Mouse (Mus musculus): ENCODE data around the gene Krt5. TPM values are rescaled to one million over a fixed set of nuclear protein-coding genes. Genes with fewer than 3 reads are reported as not detected.

Gene Krt5
- polyA plus RNA-seq, 1 experiment: 0.02 TPM

DNA sequence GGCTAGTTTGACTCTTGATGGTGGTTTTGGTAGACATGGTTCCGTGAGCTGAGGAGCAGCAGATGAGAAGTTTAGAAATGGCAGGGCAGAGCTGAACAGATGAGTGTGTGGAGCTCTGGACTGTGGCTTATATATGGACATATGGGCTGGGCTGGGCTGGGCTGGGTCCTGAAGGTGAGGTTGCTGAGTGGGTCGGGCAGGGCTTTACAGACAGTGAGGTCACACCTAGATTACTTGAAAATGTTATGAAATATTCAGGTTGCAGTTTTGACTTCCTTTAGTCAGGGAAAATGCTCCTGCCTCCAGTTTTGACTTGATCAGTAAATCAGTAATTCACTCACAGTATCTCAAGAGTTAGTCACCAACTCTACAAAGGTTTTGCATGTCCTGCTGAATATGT is 32.5 kb downstream of the Krt5 start, which contains the start of gene Krt6b:
Gene Krt6b (minus strand): TSS at position 101 of the 400 bp plus-strand sequence.
- TF ChIP-seq E2F4 (IDR thresholded peaks at IDR 0.05; ENCODE audit: insufficient read depth) (no peak), CEBPB (IDR thresholded peaks at IDR 0.05; ENCODE audit: insufficient read depth, poor library complexity, severe bottlenecking) (no peak)
- Histone ChIP-seq H3K4me2 (ENCODE audit: low read depth) (no peak within 1 kb of the TSS), H3K79me2 (ENCODE audit: control insufficient read depth, insufficient read depth) (no peaks in the 10 kb centered on the region), H3K27me3 (ENCODE audit: control insufficient read depth, insufficient read depth, insufficient read length) (peaks cover 6% of the 10 kb centered on the region), H3ac (ENCODE audit: control insufficient read depth, insufficient read length) (no peak within 1 kb of the TSS), H3K4me3 (no peak within 1 kb of the TSS), H3K36me3 (ENCODE audit: control insufficient read depth, insufficient read depth) (no peaks in the 10 kb centered on the region)

DNA sequence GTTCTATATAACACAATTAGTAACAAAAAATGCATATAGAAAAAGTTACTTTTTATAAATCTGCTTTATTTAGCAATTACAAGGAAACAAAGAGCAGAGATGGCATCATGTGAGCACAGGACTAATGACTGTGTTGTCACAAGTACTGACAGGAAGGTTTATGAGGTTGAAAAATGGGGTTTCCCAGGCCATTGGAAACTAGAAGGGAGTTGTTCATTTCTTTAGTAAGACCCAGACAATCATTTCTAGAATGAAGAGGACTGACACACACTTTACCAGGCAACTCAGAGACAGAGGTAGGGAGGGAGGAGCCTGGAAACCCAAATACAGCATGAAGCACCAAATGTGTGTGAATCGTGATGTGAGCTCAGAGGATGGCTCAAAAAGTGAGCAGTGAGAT is 36.7 kb downstream of the Krt5 start:
- TF ChIP-seq MYOD1 (IDR thresholded peaks at IDR 0.05; ENCODE audit: control insufficient read depth in 1 of 3, insufficient read length in 2 of 3, low read depth in 2 of 3) (no peak), REST (IDR thresholded peaks at IDR 0.05; ENCODE audit: insufficient read depth, insufficient read length) (no peak), SRF (IDR thresholded peaks at IDR 0.05; ENCODE audit: control insufficient read depth, insufficient read length, low read depth) (no peak), TCF3 (IDR thresholded peaks at IDR 0.05; ENCODE audit: insufficient read length, low read depth) (no peak), CEBPB (IDR thresholded peaks at IDR 0.05; ENCODE audit: insufficient read depth, poor library complexity, severe bottlenecking) (no peak), POLR2A (IDR thresholded peaks at IDR 0.05; ENCODE audit: insufficient read length, low read depth) (no peak), E2F4 (IDR thresholded peaks at IDR 0.05; ENCODE audit: insufficient read depth) (no peak), USF1 (IDR thresholded peaks at IDR 0.05; ENCODE audit: low read depth) (no peak), TCF12 (IDR thresholded peaks at IDR 0.05; ENCODE audit: insufficient read depth, poor library complexity, severe bottlenecking) (no peak), MAX (IDR thresholded peaks at IDR 0.05; ENCODE audit: low read depth) (no peak), MYOG (IDR thresholded peaks at IDR 0.05; ENCODE audit: control insufficient read depth in 1 of 3, insufficient read depth in 1 of 3, insufficient read length in 2 of 3, low read depth in 2 of 3) (no peak), POLR2AphosphoS2 (IDR thresholded peaks at IDR 0.05; ENCODE audit: insufficient read length, low read depth) (no peak)
- Histone ChIP-seq H3K4me2 (ENCODE audit: low read depth) (no peak overlapping the region), H3K4me3 (no peak overlapping the region), H3K27me3 (ENCODE audit: control insufficient read depth, insufficient read depth, insufficient read length) (peaks cover 6% of the 10 kb centered on the region), H3K79me2 (ENCODE audit: control insufficient read depth, insufficient read depth) (no peaks in the 10 kb centered on the region), H3ac (ENCODE audit: control insufficient read depth, insufficient read length) (no peak overlapping the region), H3K36me3 (ENCODE audit: control insufficient read depth, insufficient read depth) (no peaks in the 10 kb centered on the region)

Other genes with a start within 250 kb of the Krt5 start
- gene Krt81, start 249.1 kb downstream of the Krt5 start, polyA plus RNA-seq (2012; fragmentation: generic; extraction: Trizol): not detected
- gene Krt86, start 239.4 kb downstream of the Krt5 start, polyA plus RNA-seq (2012; fragmentation: generic; extraction: Trizol): not detected
- gene Krt83, start 221.4 kb downstream of the Krt5 start, polyA plus RNA-seq (2012; fragmentation: generic; extraction: Trizol): not detected
- gene Gm49425, start 195.6 kb downstream of the Krt5 start, polyA plus RNA-seq (2012; fragmentation: generic; extraction: Trizol): not detected
- gene Krt84, start 180.1 kb downstream of the Krt5 start, polyA plus RNA-seq (2012; fragmentation: generic; extraction: Trizol): not detected
- gene Krt82, start 162.2 kb downstream of the Krt5 start, polyA plus RNA-seq (2012; fragmentation: generic; extraction: Trizol): not detected
- gene Krt90, start 149.9 kb downstream of the Krt5 start, polyA plus RNA-seq (2012; fragmentation: generic; extraction: Trizol): not detected
- not detected for gene Krt75, start 139.0 kb downstream of the Krt5 start, polyA plus RNA-seq (2012; fragmentation: generic; extraction: Trizol)
- not detected for gene Gm5414, start 84.7 kb downstream of the Krt5 start, polyA plus RNA-seq (2012; fragmentation: generic; extraction: Trizol)
- gene Gm5478, start 65.5 kb downstream of the Krt5 start, polyA plus RNA-seq (2012; fragmentation: generic; extraction: Trizol): not detected
- not detected for gene Krt6b, start 32.6 kb downstream of the Krt5 start, polyA plus RNA-seq (2012; fragmentation: generic; extraction: Trizol)
- not detected for gene Krt6a, start 18.6 kb downstream of the Krt5 start, polyA plus RNA-seq (2012; fragmentation: generic; extraction: Trizol)
- not detected for gene Krt71, start 30.2 kb upstream of the Krt5 start, polyA plus RNA-seq (2012; fragmentation: generic; extraction: Trizol)
- not detected for gene Krt72, start 73.6 kb upstream of the Krt5 start, polyA plus RNA-seq (2012; fragmentation: generic; extraction: Trizol)
- not detected for gene Krt73, start 89.4 kb upstream of the Krt5 start, polyA plus RNA-seq (2012; fragmentation: generic; extraction: Trizol)
- gene Krt2, start 105.3 kb upstream of the Krt5 start, polyA plus RNA-seq (2012; fragmentation: generic; extraction: Trizol): not detected
- not detected for gene Krt1, start 137.9 kb upstream of the Krt5 start, polyA plus RNA-seq (2012; fragmentation: generic; extraction: Trizol)
- gene Krt77, start 156.8 kb upstream of the Krt5 start, polyA plus RNA-seq (2012; fragmentation: generic; extraction: Trizol): not detected
- not detected for gene Krt76, start 180.0 kb upstream of the Krt5 start, polyA plus RNA-seq (2012; fragmentation: generic; extraction: Trizol)
- gene Krt4, start 211.8 kb upstream of the Krt5 start, polyA plus RNA-seq (2012; fragmentation: generic; extraction: Trizol): not detected
- gene Krt79, start 227.4 kb upstream of the Krt5 start, polyA plus RNA-seq (2012; fragmentation: generic; extraction: Trizol): 0.04 TPM
- not detected for gene Krt78, start 241.4 kb upstream of the Krt5 start, polyA plus RNA-seq (2012; fragmentation: generic; extraction: Trizol)

Data from myocyte (in vitro differentiated cells).